Mouse (Mus musculus) subcutaneous adipose tissue, adult 2 months (tissue): ENCODE measurements around the gene Vsig2. TPM values are rescaled to one million over a fixed set of nuclear protein-coding genes. Genes with fewer than 3 reads are reported as not detected.

Experiments
- polyA plus RNA-seq: library from polyadenylated mRNA; depleted of rRNA; stranded (reverse); fragments of >200 nt; gene quantifications from 2 replicates; pipeline ENCODE4 v1.2.3, GENCODE M21; 2012; ENCODE audit warnings: low replicate concordance; rRNA removed

The Vsig2 gene
- 22.8 and 43.7 TPM in 2 replicates for polyA plus RNA-seq

DNA sequence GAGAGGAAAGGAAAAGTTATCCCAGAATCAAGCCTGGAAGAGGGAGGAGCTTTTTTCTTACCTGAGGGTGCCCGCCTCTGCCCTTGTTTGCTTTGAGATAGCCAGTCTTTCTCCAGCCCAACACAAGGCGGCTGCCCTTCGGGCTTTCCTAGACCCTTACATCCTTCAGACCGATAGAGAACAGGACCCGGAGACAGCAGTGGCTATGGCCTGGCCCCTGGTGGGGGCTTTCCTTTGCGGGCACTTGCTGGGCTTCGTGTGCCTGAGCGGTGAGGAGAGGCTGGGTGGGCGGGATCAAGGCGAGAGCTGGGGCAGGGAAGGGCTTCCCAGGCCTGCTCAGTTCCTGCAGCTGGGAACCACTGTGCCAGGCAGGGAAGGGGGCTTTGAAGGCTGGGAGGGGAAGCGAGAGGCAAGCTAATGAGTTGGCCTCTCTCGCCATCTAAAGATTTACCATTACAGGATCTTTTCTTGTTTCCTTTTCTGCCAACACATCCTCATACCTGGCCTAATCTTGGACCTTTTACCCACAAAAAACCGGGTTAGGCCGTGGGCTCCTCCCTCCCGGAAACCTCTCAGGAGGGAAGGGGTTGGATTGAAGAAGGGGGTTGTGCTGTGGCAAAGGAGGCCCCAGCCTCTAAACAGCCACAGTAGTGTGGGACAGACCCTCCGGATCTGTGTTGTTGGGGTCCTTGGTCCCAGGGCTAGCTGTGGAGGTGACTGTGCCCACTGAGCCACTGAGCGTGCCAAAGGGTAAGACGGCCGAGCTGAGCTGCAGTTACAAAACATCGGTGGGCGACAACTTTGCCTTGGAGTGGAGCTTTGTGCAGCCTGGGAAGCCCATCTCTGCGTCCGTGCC, at the start of gene Vsig2:
Vsig2 (plus strand) TSS at position 86 of the 856 bp plus-strand sequence.

GRCm38 (mm10) chr9:37527396-37528224, 11.4 kb upstream of the Vsig2 start, which contains the start of gene Esam:
Gene Esam (plus strand): TSS chr9:37528078.

GRCm38 (mm10) chr9:37552536-37553293, 13.7 kb downstream of the Vsig2 start, which contains the start of gene Nrgn:
Gene Nrgn (minus strand): TSS chr9:37552904.

DNA sequence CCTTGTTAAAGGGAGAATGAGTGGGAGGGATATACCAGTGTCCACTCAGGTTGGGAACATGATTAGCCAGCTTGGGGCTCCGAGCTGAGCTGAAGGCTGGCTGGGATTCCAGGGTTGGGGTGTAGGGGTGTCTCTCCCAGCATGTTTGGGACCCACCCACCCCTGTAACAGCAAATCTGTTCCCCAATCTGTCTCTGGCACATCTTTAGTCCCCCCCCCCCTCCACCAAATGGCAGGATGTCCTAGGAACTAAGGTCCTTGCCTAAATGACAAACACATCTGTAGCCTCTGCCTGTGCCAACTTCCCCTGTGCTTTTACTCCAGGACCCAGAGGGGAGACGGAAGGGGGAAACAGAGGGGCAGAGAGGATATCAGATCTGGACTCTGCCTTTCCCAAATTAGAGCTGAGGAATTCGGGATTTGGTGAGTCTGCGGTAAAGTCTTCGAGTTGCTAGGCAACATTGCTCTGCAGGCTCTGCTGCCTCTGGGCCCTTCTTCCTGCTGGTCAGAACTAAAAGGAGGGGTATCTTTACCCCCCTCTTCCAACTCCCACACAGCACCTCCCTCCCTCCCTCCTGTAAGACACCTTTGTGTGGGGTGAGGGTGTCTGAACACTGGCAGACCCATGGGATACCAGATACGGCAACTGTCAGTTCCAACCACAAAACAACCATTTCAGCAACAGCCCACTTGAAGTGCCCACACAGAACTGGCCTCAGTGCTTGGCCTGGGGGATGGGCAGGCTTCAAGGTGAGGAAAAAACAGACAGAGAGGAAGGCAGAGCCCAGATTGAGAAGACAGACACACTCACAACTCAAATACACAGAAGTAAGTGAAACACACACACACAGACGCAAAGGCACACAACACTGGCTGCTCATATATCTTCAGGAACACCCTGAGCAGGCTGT, 16.0 kb downstream of the Vsig2 start, which contains the start of gene Siae:
Siae (plus strand) TSS at position 861 of the 911 bp plus-strand sequence.

Other genes starting within 250 kb of the Vsig2 start
- 0.49 and 1.1 TPM in 2 replicates for gene Ccdc15, start 190.8 kb upstream of the Vsig2 start, polyA plus RNA-seq
- 0.05 and 0.23 TPM in 2 replicates for gene Hepacam, start 171.9 kb upstream of the Vsig2 start, polyA plus RNA-seq
- gene Robo4, start 137.4 kb upstream of the Vsig2 start, polyA plus RNA-seq: 35.2 and 126 TPM in 2 replicates
- gene Robo3, start 106.0 kb upstream of the Vsig2 start, polyA plus RNA-seq: 0.12 TPM in 1 of 2 replicates, not detected in the other
- gene Msantd2, start 49.9 kb upstream of the Vsig2 start, polyA plus RNA-seq: 11.5 and 26.4 TPM in 2 replicates
- 102 and 205 TPM in 2 replicates for gene Esam, start 11.2 kb upstream of the Vsig2 start, polyA plus RNA-seq
- 4.0 and 4.5 TPM in 2 replicates for gene Nrgn, start 13.6 kb downstream of the Vsig2 start, polyA plus RNA-seq
- 11.2 and 16.4 TPM in 2 replicates for gene Siae, start 16.4 kb downstream of the Vsig2 start, polyA plus RNA-seq
- gene Spa17, start 74.5 kb downstream of the Vsig2 start, polyA plus RNA-seq: 0.77 and 0.95 TPM in 2 replicates
- gene Tbrg1, start 118.1 kb downstream of the Vsig2 start, polyA plus RNA-seq: 56.3 and 71.0 TPM in 2 replicates
- not detected in 2 replicates for gene Panx3, start 130.0 kb downstream of the Vsig2 start, polyA plus RNA-seq
- gene Olfr160, start 177.0 kb downstream of the Vsig2 start, polyA plus RNA-seq: not detected in 2 replicates
- gene Olfr874, start 205.9 kb downstream of the Vsig2 start, polyA plus RNA-seq: not detected in 2 replicates
- gene Olfr875, start 232.6 kb downstream of the Vsig2 start, polyA plus RNA-seq: not detected in 2 replicates